Mouse (Mus musculus) E14TG2a.4 (cell line): ENCODE measurements around the gene Ccdc187.

Experiments used
- CTCF ChIP-seq: conservative IDR thresholded peaks from 2 replicates; pipeline ENCODE4 v1.5.1; 2014; ENCODE audit warnings: low read length
- POU5F1 ChIP-seq: IDR thresholded peaks from 2 replicates; pipeline ENCODE4 v1.6.1; 2014; ENCODE audit warnings: low read length, borderline replicate concordance

DNA sequence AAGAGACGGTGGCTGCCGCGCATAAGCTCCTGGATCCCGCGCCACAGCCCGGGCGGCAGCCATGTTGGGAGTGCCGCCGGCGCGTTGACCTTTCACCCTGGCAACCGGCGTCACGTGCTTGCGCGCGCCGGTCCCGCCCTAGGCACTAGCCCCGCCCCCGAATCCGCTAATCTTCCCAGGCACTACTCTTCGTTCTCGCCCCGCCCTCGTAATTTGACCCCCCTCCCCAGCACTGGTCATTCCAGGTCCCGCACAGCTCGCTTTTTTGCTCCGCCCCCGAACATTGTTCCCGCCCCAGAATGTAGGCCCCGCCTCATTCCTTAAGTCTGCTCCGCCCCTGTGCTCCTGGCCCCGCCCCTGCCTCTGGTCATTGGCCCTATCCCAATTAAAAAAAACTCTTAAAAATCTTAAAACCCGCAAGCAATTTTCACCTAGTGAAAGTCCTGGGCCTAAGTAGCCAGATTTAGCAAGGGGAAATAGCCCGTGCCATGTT, 57.0 kb downstream of the Ccdc187 start, which contains the start of gene Qsox2:
- TF ChIP-seq CTCF: no peak
- no peak for TF ChIP-seq POU5F1
